Mouse (Mus musculus): ENCODE measurements around the gene Pnpla2.

Pnpla2 gene

DNA sequence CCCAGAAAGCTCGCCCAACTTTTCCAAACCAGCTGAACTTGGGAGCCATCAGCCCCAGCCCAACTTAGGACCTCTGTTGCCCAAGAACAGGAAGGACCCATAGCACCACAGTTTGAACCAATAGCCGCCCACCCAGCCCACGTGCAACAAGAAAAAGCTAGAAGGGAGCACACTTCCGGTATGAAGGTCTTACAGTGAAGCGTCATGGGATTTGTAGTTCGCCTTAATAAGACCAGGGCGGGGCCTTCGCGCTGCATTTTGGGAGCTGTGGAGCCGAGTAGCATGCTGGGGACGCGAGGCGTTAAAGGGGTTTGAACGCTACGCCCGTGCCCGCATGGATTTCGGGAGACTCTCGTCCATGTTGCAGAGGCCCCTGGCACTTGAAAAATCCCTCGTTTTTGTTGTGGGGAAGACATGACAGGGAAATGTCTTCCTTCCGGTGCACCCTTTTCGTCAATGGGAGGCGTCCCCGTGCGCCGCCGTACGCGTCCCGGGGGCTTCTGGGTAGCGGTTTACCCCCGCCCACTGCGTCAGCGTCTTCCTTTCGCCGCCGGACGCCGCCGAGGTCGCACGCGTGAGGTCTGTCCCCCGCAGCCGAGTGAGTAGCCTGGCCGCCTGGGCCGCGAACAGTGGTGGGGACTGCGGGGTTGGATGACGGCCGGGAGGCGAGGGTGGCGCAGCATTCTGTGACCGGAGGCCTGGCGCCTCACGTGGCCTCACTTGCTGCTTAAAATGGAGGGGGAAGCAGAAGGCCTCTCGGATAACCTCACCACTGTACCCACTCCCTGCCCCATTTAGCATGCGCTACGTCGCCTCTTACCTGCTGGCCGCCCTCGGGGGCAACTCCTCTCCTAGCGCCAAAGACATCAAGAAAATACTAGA, 7.6 kb upstream of the Pnpla2 start, which contains the start of gene Rplp2:
Gene Rplp2 (plus strand): TSS at position 261 of the 882 bp plus-strand sequence.
- peak; percentile 97 for DNase-seq (ENCODE audit: extremely low read depth, low read depth)

DNA sequence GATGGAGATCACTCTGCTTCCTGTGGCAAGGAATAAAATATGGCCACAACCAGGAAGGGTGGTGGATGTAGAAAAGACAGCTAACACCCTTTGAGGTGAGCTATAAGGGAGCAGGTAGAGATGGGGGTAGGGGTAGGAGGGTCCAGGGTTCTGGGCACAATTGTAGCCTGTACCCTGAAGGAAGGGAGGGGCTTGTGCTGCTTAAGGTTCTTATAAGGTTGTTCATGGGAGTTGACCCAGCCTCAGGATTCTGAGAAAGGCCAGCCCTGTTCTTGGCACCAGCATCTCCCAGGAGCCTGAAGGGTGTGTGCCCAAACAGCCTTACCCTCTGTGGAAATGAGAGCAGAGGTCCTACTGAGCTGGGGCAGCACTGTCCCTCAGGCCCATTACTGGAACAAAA, 3.1 kb upstream of the Pnpla2 start:
- DNase-seq (ENCODE audit: extremely low read depth, low read depth) = no peak

DNA sequence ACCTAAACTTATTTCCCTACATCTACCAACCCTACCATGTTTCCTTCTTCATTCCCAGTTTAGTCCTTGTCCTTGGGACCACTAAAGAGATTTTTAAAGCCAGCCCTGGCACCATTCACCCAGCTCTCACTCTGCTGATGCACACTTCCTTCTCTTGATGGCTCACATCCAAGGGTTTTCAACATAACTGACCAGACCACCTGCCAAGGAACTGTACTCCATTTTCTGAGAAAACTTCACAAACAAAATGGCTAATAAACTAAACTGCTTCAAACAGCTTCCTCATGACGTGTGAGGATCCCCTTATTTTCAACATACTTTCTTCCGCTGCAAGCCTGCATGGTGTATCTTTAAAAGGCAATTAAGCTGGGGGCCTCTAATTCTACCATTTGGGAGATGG, 1.4 kb upstream of the Pnpla2 start:
- no peak for DNase-seq (ENCODE audit: extremely low read depth, low read depth)

DNA sequence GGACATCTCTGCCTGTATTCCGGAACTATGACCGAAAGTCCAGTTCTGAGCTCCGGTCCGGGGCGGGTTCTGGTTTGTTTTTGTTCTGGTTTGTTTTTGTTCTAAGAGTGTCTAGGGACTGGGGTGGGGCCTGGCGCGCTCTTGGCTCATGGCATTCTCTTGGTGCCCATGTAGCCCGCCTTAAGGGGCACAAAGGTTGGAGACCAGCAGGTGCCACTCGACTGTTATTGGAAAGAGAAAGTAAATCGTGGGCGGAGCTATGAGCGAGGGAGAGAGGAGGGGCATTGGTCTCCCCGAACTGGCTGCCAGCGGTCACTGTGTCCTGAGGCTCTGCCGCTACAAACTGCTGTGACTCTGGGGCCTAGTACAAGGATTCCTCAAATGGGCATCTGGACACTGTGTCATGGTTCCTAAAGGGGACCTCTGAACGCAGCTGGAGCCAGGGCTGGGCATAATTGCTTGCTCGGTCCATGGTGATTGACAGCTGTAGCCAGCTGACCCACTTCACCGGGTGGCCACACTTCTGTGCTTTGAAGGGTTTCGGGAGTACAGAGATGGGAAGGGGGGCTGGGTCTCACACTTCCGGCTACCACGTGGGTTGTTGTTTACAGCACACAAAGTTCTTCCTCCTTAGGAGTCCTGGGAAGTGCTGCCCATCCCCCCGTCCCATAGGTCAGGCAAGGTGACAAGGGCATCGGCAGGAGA, 764 bp downstream of the Pnpla2 start:
- no peak for DNase-seq (ENCODE audit: extremely low read depth, low read depth)

DNA sequence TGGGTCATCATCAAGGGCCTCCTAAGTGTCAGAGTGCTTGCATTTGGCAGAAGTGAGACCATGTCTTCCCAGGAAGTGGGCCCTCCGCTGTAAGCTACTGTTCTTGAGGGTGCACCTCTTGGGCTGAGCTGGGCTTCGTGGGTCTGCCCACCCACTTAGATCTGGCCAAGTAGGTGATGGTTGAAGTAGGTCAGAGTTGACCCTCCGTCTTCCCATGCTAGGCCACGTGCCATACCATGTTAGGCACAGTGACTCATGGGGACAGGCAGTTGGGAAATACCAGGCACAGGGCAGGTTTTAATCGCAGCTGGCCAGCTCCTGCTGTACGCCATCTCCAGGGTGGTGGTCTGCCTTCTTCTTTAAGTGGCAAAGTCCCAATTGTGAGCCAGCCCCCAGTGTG, 1.7 kb downstream of the Pnpla2 start:
- no peak for DNase-seq (ENCODE audit: extremely low read depth, low read depth)

DNA sequence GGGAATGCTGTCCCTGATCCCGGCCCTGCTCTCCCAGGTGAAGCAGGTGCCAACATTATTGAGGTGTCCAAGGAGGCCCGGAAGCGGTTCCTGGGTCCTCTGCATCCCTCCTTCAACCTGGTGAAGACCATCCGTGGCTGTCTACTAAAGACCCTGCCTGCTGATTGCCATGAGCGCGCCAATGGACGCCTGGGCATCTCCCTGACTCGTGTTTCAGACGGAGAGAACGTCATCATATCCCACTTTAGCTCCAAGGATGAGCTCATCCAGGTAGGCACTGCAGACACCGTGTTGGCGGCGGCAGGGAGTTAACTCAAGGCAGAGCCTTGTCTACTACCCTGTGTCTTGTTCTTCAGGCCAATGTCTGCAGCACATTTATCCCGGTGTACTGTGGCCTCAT, 2.2 kb downstream of the Pnpla2 start:
- no peak for DNase-seq (ENCODE audit: extremely low read depth, low read depth)

DNA sequence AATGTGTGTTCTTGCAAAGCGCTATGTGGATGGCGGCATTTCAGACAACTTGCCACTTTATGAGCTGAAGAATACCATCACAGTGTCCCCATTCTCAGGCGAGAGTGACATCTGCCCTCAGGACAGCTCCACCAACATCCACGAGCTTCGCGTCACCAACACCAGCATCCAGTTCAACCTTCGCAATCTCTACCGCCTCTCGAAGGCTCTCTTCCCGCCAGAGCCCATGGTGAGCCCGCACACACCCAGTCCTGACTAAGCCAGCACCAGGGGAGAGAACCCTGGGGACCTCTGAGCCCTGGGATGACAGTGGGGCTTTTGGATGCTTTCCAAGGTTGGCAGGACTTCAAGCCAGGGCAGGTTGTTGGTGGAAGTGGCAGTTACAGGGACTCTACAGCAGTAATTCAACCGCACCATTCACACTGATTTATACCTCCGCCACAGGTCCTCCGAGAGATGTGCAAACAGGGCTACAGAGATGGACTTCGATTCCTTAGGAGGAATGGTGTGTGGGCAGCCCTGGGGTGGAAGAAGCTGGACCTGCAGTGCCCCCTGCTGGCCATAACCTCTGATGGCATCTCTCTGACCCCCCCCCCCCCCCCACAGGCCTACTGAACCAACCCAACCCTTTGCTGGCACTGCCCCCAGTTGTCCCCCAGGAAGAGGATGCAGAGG, 3.1 kb downstream of the Pnpla2 start:
- DNase-seq (ENCODE audit: extremely low read depth, low read depth) = no peak

DNA sequence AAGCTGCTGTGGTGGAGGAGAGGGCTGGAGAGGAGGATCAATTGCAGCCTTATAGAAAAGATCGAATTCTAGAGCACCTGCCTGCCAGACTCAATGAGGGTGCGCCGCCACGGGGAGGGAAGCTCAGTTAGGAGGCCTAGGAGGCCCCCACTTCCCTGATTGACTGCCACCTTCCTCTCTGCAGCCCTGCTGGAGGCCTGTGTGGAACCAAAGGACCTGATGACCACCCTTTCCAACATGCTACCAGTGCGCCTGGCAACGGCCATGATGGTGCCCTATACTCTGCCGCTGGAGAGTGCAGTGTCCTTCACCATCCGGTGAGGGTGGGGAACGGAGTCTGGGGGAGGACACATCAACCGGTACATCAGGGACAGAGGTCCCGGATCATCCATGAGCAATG, 3.7 kb downstream of the Pnpla2 start:
- DNase-seq (ENCODE audit: extremely low read depth, low read depth) = no peak

DNA sequence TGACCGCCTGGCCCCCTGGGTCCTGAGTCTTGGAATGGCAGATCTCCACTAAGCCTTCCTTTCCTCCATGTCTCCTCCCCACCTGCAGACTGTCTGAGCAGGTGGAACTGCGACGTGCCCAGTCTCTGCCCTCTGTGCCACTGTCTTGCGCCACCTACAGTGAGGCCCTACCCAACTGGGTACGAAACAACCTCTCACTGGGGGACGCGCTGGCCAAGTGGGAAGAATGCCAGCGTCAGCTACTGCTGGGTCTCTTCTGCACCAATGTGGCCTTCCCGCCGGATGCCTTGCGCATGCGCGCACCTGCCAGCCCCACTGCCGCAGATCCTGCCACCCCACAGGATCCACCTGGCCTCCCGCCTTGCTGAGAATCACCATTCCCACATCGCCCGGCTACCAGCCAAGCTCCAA, 4.3 kb downstream of the Pnpla2 start:
- no peak for DNase-seq (ENCODE audit: extremely low read depth, low read depth)

DNA sequence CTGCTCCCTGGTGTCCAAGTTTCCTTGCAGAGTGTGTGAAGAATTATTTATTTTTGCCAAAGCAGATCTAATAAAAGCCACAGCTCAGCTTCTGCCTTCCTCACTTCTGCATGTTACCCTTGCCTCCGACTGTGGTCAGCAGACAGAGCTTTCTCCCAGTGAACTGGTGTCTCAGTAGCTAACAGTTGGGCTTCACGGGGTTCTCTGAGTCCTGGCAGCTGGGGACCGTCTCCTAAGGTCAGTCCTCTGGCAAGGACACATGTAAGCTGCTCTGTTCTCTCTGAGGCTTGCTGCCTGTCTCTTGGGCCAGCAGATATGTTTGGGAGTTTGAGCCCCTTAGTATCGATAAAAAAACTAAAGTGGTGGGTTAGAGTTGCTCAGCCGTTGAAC, 5.0 kb downstream of the Pnpla2 start:
- no peak for DNase-seq (ENCODE audit: extremely low read depth, low read depth)

DNA sequence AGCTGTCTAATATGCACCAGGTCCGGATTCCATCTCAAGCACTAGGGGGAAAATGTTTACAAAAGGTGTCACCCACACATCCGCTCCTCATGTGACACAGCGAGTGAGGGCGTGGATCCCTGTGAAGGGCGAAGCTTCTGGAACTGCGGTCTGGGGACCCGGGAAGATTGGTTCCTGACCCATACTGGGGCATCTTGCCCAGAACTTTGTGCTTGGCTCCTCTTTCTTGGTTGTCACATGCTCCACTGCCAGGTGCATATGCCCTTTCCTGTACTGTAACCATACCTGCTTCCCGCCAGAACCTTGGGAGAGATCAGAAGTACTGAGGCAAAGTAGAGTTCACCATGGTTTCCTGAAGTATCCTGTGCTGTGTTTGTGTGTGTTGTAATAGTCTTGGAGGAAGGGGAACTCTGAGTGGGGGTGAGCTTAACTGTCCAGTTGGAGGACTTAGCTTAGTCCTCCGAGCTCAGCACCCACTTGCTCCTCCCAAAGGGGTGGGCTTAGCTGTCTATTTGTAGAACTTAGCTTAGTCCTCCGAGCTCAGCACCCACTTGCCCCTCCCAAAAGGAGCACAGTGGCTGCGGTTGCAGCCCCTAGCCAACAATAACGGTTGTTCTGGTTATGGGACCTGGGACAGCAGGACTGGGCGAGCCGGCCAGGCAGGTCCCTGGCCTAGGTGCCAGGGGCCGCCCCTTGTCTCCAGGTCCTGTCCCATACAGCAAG, 5.6 kb downstream of the Pnpla2 start, which contains the start of gene Cracr2b:
Gene Cracr2b (plus strand): TSS at position 704 of the 723 bp plus-strand sequence.
- DNase-seq (ENCODE audit: extremely low read depth, low read depth) = no peak

DNA sequence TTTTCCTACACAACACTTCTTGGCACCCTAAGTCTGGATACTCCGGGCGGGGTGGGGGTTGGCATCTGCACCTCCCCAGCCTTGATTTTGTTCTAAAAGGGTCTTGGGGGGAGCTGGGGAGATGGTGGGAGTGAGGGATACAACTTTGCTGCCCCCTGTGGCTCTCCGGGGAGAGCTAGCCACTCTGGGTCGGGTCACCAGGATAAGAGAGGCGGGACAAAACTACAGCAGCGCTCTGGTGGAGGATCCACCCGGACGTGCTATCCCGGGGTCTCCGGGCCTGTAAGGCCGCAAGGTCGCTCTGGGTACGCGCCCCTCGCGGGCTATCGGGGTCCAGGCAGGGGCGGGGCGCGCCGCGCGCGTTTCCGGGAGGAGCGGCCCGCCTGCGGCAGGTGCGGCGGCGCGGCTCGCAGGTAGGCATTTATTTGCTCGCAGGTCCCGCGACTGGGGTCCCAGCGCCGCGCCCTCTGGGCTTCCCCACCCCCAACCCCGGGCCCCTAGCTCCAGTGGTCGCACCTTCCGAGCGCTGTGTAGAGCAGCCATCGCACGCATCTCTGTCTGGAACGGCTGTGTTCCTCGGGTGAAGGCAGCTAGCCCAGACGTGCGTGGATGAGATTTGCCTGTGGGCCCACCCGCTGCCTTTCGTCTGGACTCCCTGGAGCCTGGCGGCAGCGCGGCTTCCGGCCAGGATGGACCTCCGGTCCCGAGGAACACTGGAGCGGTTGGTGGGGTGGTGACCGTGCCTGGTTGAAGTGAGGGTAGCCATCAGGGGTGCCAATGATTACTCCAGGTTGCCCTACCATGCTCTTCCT, 6.7 kb downstream of the Pnpla2 start:
- no peak for DNase-seq (ENCODE audit: extremely low read depth, low read depth)

DNA sequence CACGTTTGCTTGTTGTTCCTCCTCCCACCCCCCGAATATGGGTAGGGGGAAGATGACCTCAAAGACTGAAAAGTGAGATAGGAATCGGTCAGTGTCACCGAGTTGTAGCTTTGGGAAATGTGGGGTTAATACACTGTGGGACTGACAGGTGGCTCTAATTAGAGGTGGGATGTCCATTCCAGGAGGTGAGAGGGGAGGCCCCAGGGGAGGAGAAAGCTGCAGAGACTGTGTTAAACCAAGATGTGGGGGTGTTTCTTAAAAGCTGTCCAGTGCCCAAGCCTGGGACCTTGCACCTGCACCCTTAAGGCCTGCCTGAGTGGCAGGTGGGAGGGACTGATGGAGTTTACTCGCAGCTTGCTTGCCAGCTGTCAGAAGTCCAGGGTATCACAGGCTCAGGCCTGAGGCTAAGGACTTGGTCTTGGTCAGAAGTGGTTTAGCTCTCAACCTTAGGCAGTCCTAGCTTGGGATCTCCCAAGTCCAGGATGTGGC, 7.4 kb downstream of the Pnpla2 start:
- no peak for DNase-seq (ENCODE audit: extremely low read depth, low read depth)

DNA sequence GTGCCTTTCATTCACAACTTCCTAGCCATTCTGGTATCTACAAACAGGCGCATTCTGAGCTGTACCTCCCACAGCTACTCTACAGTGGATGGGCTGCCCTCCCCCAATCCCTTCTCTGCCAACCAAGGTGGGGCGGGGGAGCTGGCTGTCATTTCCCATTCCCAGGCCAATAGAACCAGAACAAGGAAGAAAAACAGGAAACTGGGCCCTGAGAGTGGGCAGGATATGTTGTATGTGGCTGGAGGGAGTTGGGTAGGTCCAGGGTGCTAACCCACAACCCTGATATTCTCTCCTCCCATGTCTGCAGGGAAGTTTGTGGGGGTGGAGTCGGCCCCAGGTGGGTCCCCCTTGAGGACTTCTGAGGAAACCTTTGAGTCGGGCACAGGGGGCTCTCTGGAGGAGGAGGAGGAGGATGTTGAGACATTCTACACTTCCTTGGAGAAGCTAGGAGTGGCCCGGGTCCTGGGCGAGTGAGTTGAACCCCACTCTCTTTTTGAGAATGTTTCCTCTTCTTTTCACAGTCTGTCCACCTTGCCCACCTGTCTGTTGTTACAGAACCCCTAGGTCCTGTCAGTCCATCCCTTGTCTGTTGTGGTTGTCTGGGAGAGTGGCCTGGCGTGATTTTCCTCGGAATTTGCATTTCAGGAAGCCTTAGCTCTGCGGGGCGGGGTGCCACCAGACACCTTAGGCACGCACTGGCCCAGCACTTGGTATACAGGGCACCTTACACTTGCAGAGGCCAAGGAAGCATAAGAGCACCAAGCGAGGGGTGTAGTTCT, 9.0 kb downstream of the Pnpla2 start:
- no peak for DNase-seq (ENCODE audit: extremely low read depth, low read depth)

DNA sequence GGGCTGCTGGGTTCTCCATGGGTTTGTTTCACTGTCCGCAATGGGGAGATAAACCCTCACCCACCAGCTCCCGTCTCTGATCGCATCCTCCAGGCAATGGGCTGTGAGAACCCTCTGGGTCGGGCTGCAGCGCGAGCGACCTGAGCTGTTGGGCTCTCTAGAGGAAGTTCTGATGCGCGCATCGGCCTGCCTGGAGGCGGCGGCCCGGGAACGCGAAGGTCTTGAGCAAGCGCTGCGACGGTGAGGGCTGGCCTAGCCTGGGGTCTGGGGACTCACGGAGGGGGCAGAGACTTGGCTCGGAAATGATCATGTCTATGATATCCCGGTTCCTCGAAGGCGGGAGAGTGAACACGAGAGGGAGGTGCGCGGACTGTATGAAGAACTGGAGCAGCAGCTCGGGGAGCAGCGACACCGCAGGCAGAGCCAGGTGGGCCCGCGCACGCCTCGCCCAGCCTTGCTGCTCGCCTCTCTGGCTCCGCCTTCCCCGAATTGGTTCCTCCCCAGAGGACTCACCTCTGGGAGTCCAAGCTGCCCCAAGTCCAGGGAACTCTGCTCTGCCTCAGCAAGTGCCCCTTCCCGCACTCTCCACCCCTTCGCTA, 9.7 kb downstream of the Pnpla2 start:
- no peak for DNase-seq (ENCODE audit: extremely low read depth, low read depth)

DNA sequence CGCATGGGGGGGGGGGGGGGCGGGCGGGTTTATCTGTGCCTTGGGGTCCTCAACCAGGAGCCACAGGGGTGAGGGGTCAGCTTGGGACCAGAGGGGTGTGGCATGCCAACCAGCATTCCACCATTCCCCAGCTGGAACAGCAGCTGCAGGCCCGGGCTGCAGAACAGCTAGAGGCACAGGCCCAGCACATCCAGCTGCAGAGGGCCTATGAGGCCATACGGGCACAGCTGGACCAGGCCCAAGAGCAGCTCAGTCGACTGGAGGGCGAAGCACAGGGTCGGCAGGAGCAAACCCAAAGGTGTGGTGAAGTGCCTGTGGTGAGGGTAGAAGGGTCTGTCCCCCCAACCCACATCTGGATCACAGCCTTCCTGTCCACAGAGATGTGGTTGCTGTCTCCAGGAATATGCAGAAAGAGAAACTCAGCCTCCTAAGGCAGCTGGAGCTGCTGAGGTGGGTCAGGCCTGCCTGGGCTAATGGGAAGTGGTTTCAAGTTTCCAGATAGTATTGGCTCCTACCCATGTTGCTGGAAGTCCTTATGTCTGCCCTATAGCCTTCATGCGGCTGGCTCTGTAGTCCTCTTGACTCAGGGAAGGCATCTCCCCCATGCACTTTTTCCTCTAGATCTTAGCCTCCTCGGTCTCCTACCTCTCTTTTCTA, 10.5 kb downstream of the Pnpla2 start:
- DNase-seq (ENCODE audit: extremely low read depth, low read depth) = no peak

DNA sequence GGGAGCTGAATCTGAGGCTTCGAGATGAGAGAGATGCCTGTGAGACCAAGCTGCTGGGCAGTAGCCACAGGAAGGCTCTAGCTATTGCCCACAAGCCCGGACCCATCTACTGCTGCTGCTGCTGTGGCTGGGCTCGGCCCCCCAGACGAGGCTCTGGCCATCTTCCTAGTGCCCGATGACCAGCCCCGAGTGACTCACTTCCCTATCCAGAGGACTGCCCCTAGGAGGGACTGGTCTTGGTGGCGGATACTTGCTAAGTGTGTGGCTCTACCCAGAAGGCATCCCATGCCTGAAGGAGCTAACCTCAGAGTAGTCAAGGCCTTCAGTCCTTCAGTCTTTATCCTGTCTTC, 11.0 kb downstream of the Pnpla2 start:
- no peak for DNase-seq (ENCODE audit: extremely low read depth, low read depth)

DNA sequence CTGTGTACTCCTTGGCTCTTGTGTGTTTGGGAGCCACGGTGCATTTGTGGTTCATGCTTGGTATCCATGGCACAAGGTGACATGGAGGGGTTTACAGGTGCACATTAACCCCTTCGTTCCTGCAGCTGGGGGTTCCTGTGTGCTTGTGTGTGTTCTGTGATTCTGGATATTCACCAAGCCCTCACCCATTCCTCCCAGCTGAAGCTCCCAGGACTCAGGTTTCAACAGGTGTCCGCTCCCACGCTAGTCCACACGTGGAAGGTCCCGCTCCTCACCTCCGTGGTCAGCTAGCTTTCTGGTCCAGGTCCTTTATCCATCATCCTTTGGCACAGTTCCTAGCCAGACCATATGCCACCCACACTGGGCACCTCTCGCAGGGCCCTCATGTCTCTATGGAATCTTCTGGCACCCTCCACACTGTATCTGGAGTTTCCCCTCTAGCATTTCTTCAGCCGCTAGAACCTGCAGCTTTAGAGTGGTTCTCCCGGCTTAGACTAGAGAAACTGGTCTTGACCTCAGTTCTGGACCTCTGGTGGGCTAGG, 11.7 kb downstream of the Pnpla2 start:
- no peak for DNase-seq (ENCODE audit: extremely low read depth, low read depth)
